ENCODE assay signal across 18 mouse cellular contexts in the genomic region with DNA sequence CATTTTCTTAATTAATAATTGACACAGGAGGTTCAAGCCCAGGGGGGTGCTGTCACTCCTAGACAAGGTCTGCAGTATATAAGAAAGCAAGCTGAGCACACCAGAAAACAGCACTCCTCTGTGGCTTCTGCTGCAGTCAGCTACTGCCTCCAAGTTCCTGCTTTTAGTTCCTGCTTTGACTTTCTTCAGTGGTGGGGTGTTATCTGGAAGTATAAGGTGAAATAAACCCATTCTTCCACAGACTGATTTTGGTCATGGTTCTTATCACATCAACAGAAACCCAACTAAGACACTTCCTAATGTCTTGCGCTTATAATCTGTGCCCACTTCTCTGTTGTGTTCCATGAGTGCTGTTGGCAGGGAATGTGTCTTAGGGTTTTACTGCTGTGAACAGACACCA.
"Had no signal": no experiment of that assay in that cellular context is flagged by ENCODE, and none has a peak within 500 bp of the region (broad histone marks: within the 10 kb centered on the region; RNA-seq: fewer than 3 reads in every experiment).

No protein-coding gene starts in this region.

- ATAC-seq: midbrain, embryonic 16.5 days had no signal

- H3K9me3 ChIP-seq: megakaryocyte, embryonic 14.5 days; midbrain, embryonic 12.5 days; neural tube, embryonic 12.5 days; stomach, embryonic 15.5 days had no signal

- H3K27me3 ChIP-seq: megakaryocyte, embryonic 14.5 days; midbrain, embryonic 12.5 days; neural tube, embryonic 12.5 days; stomach, embryonic 15.5 days had no signal

- H3K4me1 ChIP-seq: stomach, embryonic 15.5 days had no signal

- H3K27ac ChIP-seq: liver, embryonic 14.5 days; midbrain, embryonic 12.5 days; neural tube, embryonic 12.5 days; stomach, embryonic 15.5 days had no signal

- H3K4me3 ChIP-seq: megakaryocyte, embryonic 14.5 days; midbrain, embryonic 12.5 days; neural tube, embryonic 12.5 days; stomach, embryonic 15.5 days had no signal

- DNase-seq: lung, adult 18-20 months; lung, embryonic 14.5 days; lung, postnatal 10 days; lung, postnatal 4 days; midbrain, embryonic 14.5 days; retina, postnatal 1 day; right cerebral cortex, adult 18-20 months; right cerebral cortex, postnatal 25 days; right cerebral cortex, postnatal 4 days; thymus, adult 18-20 months; thymus, postnatal 14 days; thymus, postnatal 36 days had no signal
